In the genomic region with DNA sequence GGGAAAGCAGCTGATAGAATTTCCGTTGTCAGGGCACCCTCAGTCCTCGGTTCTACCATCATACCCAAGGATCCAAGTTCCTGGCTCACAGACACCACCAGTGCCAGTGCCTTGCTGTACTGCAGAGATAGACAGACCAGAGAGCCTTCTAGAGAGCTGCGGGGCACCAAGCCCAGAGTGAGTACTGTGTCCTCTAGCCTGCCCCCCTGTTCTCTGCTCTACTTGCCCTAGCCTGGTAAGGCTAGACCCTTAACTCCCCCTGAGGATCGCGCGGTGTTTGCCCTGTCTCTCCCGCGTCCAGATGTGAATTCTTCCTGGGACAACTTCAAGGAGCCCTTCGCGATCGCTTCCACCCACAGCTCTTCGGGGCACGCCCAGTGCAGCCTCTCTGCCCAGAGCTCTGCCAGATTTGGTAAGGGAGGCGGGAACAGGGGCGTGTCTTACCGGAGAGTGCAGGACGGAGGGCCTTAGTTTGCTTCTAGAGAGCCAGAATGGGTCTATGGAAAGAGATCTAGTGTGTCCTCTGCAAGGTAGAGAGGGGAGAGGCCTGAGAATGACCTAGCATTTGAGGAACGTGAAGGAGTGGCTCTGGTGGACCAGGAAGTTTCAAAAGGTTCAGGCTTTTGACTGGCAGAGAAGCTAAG, we compare ENCODE assay signal across 8 mouse cellular contexts. TPM values are rescaled to one million over a fixed set of nuclear protein-coding genes. Genes with fewer than 3 reads are reported as not detected.
DNase-seq lines count a peak whose midpoint lies in the region; ATAC-seq and TF ChIP-seq lines count a peak whose summit lies in the region.

No protein-coding gene starts in this region.

- H3K9me3 ChIP-seq in E14TG2a.4 (ENCODE audit: low read length) = no peaks in the 10 kb centered on the region

- ATAC-seq in granulocyte monocyte progenitor cell, adult 5-6 weeks (replicated peaks; ENCODE audit: poor library complexity, severe bottlenecking) = peak; percentile 78
- ATAC-seq in megakaryocyte progenitor cell, adult 5-6 weeks (replicated peaks; ENCODE audit: poor library complexity) = peak; percentile 84

- H3K36me3 ChIP-seq in E14TG2a.4 (ENCODE audit: insufficient read depth, low read length) = peaks cover 15% of the 10 kb centered on the region

- DNase-seq in 3134 (ENCODE audit: extremely low read depth, insufficient read length, low spot score) = peak; percentile 74
- peak; percentile 53 to 76 for DNase-seq in kidney, postnatal 36 days
- DNase-seq in embryo, embryonic 10 days (ENCODE audit: low spot score) = no peak
- DNase-seq in B cell, adult 2 months = no peak
- no peak for DNase-seq in Muller cell, postnatal 12 days (ENCODE audit: inconsistent ontology term)

- H3K4me3 ChIP-seq in E14TG2a.4 (replicated peaks; ENCODE audit: low read length) = peak overlapping the region; percentile 64

- H3K4me1 ChIP-seq in E14TG2a.4 (replicated peaks; ENCODE audit: low read depth, low read length) = peaks cover 46% of the 10 kb centered on the region

- no peak for TF ChIP-seq CTCF in E14TG2a.4 (conservative IDR thresholded peaks at IDR 0.05; ENCODE audit: low read length)

- peaks cover 31% of the 10 kb centered on the region for H3K27me3 ChIP-seq in E14TG2a.4 (ENCODE audit: insufficient read depth, low read length)

RNA-seq across cellular contexts. Expression of a gene that starts 5.9 kb away (rescaled TPM):
- not detected in 2 replicates for total RNA-seq in granulocyte monocyte progenitor cell, adult 5-6 weeks (2014; fragmentation: Nextera tagmentation)
- total RNA-seq in granulocyte monocyte progenitor cell, adult 5-6 weeks (2017) = not detected in 2 replicates
- not detected in 2 replicates for total RNA-seq in megakaryocyte progenitor cell, adult 5-6 weeks (2015)
- not detected in 2 replicates for total RNA-seq in megakaryocyte progenitor cell, adult 5-6 weeks (2017)

RNA-seq across cellular contexts. Expression of a gene that starts 15.6 kb away (rescaled TPM):
- not detected in 2 replicates for total RNA-seq in granulocyte monocyte progenitor cell, adult 5-6 weeks (2014; fragmentation: Nextera tagmentation)
- not detected in 2 replicates for total RNA-seq in granulocyte monocyte progenitor cell, adult 5-6 weeks (2017)
- total RNA-seq in megakaryocyte progenitor cell, adult 5-6 weeks (2015) = not detected in 2 replicates
- 0.03 TPM in 1 of 2 replicates, not detected in the other for total RNA-seq in megakaryocyte progenitor cell, adult 5-6 weeks (2017)

RNA-seq across cellular contexts. Expression of a gene that starts 16.5 kb away (rescaled TPM):
- total RNA-seq in granulocyte monocyte progenitor cell, adult 5-6 weeks (2014; fragmentation: Nextera tagmentation) = not detected in 2 replicates
- total RNA-seq in granulocyte monocyte progenitor cell, adult 5-6 weeks (2017) = not detected in 2 replicates
- total RNA-seq in megakaryocyte progenitor cell, adult 5-6 weeks (2015) = not detected in 2 replicates
- not detected in 2 replicates for total RNA-seq in megakaryocyte progenitor cell, adult 5-6 weeks (2017)

RNA-seq across cellular contexts. Expression of a gene that starts 16.7 kb away (rescaled TPM):
- 210 and 303 TPM in 2 replicates for total RNA-seq in granulocyte monocyte progenitor cell, adult 5-6 weeks (2014; fragmentation: Nextera tagmentation)
- 360 and 421 TPM in 2 replicates for total RNA-seq in granulocyte monocyte progenitor cell, adult 5-6 weeks (2017)
- total RNA-seq in megakaryocyte progenitor cell, adult 5-6 weeks (2015) = 266 and 310 TPM in 2 replicates
- total RNA-seq in megakaryocyte progenitor cell, adult 5-6 weeks (2017) = 340 and 388 TPM in 2 replicates

RNA-seq across cellular contexts. Expression of a gene that starts 16.8 kb away (rescaled TPM):
- 116 and 172 TPM in 2 replicates for total RNA-seq in granulocyte monocyte progenitor cell, adult 5-6 weeks (2014; fragmentation: Nextera tagmentation)
- 91.3 and 148 TPM in 2 replicates for total RNA-seq in granulocyte monocyte progenitor cell, adult 5-6 weeks (2017)
- total RNA-seq in megakaryocyte progenitor cell, adult 5-6 weeks (2015) = 136 and 178 TPM in 2 replicates
- total RNA-seq in megakaryocyte progenitor cell, adult 5-6 weeks (2017) = 109 and 162 TPM in 2 replicates

Comparison
In these comparisons a context has a peak if more than half of its experiments do, and no peak if none do; other contexts are left out.
1. DNase-seq: peak in 3134 (single experiment) and kidney, postnatal 36 days (2 of 2); none in embryo, embryonic 10 days (single experiment), B cell, adult 2 months (0 of 2) and Muller cell, postnatal 12 days (single experiment).